Mouse (Mus musculus): ENCODE data around the gene Pced1a.

- peak; percentile 7; the same call in 1 of the 2 replicates for TF ChIP-seq CTCF (IDR thresholded peaks at IDR 0.05; ENCODE audit: low read depth)
- no peak for TF ChIP-seq EP300 (IDR thresholded peaks at IDR 0.05; ENCODE audit: low read depth)
Measured at GRCm38 (mm10) chr2:130448449-130448848, 23.9 kb upstream of the Pced1a start.
